Mouse (Mus musculus) limb, embryonic 11.5 days (tissue): ENCODE measurements around the gene Gsx2. TPM values are rescaled to one million over a fixed set of nuclear protein-coding genes. Genes with fewer than 3 reads are reported as not detected.
A peak's percentile ranks its signal among the peaks of the same experiment; 100 is the strongest.

ENCODE experiments used
- ATAC-seq: fragments of 200-750 bp; cut with Nextera tagmentation; 2 replicates; pipeline ENCODE4 v1.8.0; 2017; ENCODE audit warnings: low read depth; ENCODE audit not compliant: insufficient number of reproducible peaks, low FRiP score, low TSS enrichment
- DNase-seq: peaks from one replicate; pipeline ENCODE4 v3.0.0-alpha.2; 2015; ENCODE audit warnings: low spot score
- H3K27ac ChIP-seq: fragments of 300-500 bp; sonication (generic); replicated peaks from 2 replicates; pipeline ENCODE4 v1.5.1; 2014; ENCODE audit warnings: low read depth, mild to moderate bottlenecking, low read length
- H3K27me3 ChIP-seq: fragments of 300-500 bp; sonication (generic); 2 replicates; pipeline ENCODE4 v1.6.1; 2014; ENCODE audit warnings: mild to moderate bottlenecking, low read length, mixed read lengths; ENCODE audit not compliant: control insufficient read depth, insufficient read depth
- H3K36me3 ChIP-seq: fragments of 300-500 bp; sonication (generic); 2 replicates; pipeline ENCODE4 v1.6.1; 2014; ENCODE audit warnings: mild to moderate bottlenecking, low read length, moderate library complexity, mixed read lengths; ENCODE audit not compliant: control insufficient read depth, insufficient read depth
- H3K4me1 ChIP-seq: fragments of 300-500 bp; sonication (generic); 2 replicates; pipeline ENCODE4 v1.6.1; 2014; ENCODE audit warnings: low read length, mixed read lengths; ENCODE audit not compliant: control insufficient read depth, insufficient read depth
- H3K4me2 ChIP-seq: fragments of 300-500 bp; sonication (generic); 2 replicates; pipeline ENCODE4 v1.6.1; 2014; ENCODE audit warnings: low read depth, mild to moderate bottlenecking, moderate library complexity; ENCODE audit not compliant: severe bottlenecking
- H3K4me3 ChIP-seq: fragments of 300-500 bp; sonication (generic); 2 replicates; pipeline ENCODE4 v1.5.1; 2014; ENCODE audit warnings: low read depth, low read length
- H3K9ac ChIP-seq: fragments of 300-500 bp; sonication (generic); 2 replicates; pipeline ENCODE4 v1.6.1; 2014; ENCODE audit warnings: mild to moderate bottlenecking, low read length
- H3K9me3 ChIP-seq: fragments of 300-500 bp; sonication (generic); 2 replicates; pipeline ENCODE4 v1.6.1; 2016; ENCODE audit warnings: low read length; ENCODE audit not compliant: control insufficient read depth
- WGBS: fragments of 180-500 bp; shearing (Covaris S2); extraction: QIAGEN DNeasy Blood & Tissue Kit; methylation state at CpG from one replicate; pipeline ENCODE4 v1.1.7; 2014; 5-methylcytosine and 5-hydroxymethylcytosine counted together
- polyA plus RNA-seq: library from polyadenylated mRNA; unstranded; fragments of >200 nt; fragmentation: Nextera tagmentation; extraction: Ambion mirVana; gene quantifications from 2 replicates; pipeline ENCODE4 v1.2.1, GENCODE M21; 2014

Gene Gsx2
- polyA plus RNA-seq, 1 experiment from 2014 or later, result not detected

GRCm38 (mm10) chr5:75083061-75083460, 7.7 kb downstream of the Gsx2 start:
- no peaks in the 10 kb centered on the region for H3K36me3 ChIP-seq
- no peak overlapping the region for H3K4me3 ChIP-seq

DNA sequence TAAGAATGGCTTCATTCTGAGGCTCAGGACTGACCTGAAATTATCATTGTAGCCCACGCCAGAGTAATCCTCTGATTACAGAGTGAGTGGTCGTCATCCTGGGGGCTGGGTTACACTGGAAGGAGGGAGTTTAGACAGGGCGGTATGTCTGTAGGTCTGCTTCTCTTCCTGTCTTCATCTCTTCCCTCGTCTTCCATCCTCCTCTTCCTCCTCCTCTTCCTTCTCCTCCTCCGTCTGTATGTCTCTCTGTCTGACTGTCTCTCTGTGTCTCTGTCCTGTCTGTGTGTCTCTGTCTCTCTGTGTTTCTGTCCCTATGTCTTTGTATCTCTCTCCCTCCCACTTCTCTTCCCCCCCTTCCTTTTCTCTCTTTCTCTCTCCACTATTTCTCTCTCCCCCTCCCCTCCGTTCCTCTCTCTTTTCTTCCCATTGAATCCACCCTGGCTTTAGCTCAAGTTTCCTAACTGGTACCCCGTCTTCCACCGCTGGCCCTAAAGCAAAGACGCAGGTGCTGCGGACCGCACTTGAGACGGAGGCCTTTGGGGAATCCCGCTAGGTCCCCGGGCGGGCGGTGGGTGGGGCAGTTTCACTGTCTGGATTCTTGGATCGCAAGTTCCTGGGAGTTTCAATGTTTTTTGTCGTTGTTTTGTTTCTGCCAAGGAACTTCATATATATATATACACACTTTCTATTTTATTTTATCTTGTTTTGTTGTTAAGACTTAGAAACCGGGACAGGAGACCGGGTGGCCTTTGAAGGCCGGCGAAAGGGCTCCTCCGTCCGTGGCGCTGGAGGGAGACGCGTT, 8.4 kb downstream of the Gsx2 start:
- Histone ChIP-seq H3K36me3 (no peaks in the 10 kb centered on the region), H3K4me3 (no peak overlapping the region), H3K4me2 (no peak overlapping the region), H3K27ac (no peak overlapping the region), H3K27me3 (peaks cover 93% of the 10 kb centered on the region), H3K9me3 (no peaks in the 10 kb centered on the region), H3K9ac (no peak overlapping the region), H3K4me1 (no peaks in the 10 kb centered on the region)
- peak; percentile 53 for DNase-seq
- ATAC-seq, result no peak
- WGBS, result under 1% methylated on average over 27 of the region's 27 CpGs

More at GRCm38 (mm10) chr5:75083061-75083460, 7.7 kb downstream of the Gsx2 start:
- Histone ChIP-seq H3K9ac (no peak overlapping the region), H3K27ac (no peak overlapping the region), H3K27me3 (peaks cover 95% of the 10 kb centered on the region), H3K4me2 (no peak overlapping the region), H3K4me1 (no peaks in the 10 kb centered on the region), H3K9me3 (no peaks in the 10 kb centered on the region)
- ATAC-seq (no peak), DNase-seq (peak; percentile 52)
- WGBS, result 1% methylated on average over 14 of the region's 14 CpGs

- WGBS, result 1% methylated on average over 8 of the region's 8 CpGs
- 0 out of 2 replicates have a peak overlapping the region, but pooled peaks have one; percentile 14 for H3K4me3 ChIP-seq
- H3K9me3 ChIP-seq, result no peaks in the 10 kb centered on the region
- no peak overlapping the region for H3K4me2 ChIP-seq
- H3K27me3 ChIP-seq, result peaks cover 86% of the 10 kb centered on the region
- no peak for ATAC-seq
- H3K36me3 ChIP-seq, result no peaks in the 10 kb centered on the region
- no peaks in the 10 kb centered on the region for H3K4me1 ChIP-seq
- no peak overlapping the region for H3K27ac ChIP-seq
- peak; percentile 50 for DNase-seq
- no peak overlapping the region for H3K9ac ChIP-seq
These were observed 9.0 kb downstream of the Gsx2 start for GRCm38 (mm10) chr5:75084393-75084870.

- H3K4me2 ChIP-seq, result no peak overlapping the region
- peak; percentile 40 for DNase-seq
- WGBS, result under 1% methylated on average over 25 of the region's 25 CpGs
- no peaks in the 10 kb centered on the region for H3K9me3 ChIP-seq
- no peak overlapping the region for H3K9ac ChIP-seq
- H3K4me1 ChIP-seq, result no peaks in the 10 kb centered on the region
- no peak for ATAC-seq
- 0 out of 2 replicates have a peak overlapping the region, but pooled peaks have one; percentile 14 for H3K4me3 ChIP-seq
- peaks cover 81% of the 10 kb centered on the region for H3K27me3 ChIP-seq
- no peaks in the 10 kb centered on the region for H3K36me3 ChIP-seq
- H3K27ac ChIP-seq, result no peak overlapping the region
These were observed 9.6 kb downstream of the Gsx2 start for GRCm38 (mm10) chr5:75084871-75085520.

DNA sequence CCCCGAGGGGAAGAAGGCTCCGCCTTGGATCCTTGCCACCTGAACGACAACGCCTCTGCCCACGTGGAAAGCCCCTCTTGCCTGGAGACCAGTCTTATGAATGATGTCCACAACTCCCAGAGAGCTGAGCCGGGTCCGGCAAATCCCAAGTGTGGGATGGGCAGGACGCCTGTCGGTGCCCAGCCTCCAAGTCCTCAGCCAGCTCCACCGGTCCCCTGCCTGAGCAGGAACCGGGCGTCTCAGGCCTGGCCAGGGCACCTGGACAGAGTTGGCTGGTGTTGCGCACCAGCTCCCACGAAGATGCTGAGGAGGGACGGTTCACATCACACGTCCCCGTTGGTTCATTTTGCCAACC, 10.1 kb downstream of the Gsx2 start:
- H3K4me2 ChIP-seq, result no peak overlapping the region
- no peaks in the 10 kb centered on the region for H3K9me3 ChIP-seq
- no peak overlapping the region for H3K27ac ChIP-seq
- no peak overlapping the region for H3K4me3 ChIP-seq
- DNase-seq, result no peak
- H3K4me1 ChIP-seq, result no peaks in the 10 kb centered on the region
- ATAC-seq, result no peak
- no peak overlapping the region for H3K9ac ChIP-seq
- WGBS, result 1% methylated on average over 17 of the region's 17 CpGs
- H3K27me3 ChIP-seq, result peaks cover 76% of the 10 kb centered on the region
- H3K36me3 ChIP-seq, result no peaks in the 10 kb centered on the region

DNA sequence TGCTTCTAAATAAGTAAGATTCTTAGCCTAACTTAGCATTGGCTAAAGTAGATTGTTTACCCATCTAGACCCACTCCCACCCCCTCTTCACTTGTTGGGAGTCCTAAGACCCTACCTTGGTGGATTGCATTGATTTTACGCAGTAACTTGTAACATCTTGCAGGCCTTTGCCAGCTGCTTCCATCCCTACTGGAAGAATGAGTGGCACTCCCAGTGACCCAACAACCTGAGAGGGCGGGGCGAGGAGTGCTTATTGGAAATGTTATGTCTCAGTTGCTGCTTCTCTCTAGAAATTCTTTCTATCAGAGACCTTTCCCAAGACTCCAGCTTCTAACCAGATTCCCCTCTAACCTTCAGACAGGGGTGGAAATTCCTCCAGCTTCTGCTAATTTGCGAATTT, 10.5 kb downstream of the Gsx2 start:
- H3K4me3 ChIP-seq, result no peak overlapping the region
- no peak for DNase-seq

DNA sequence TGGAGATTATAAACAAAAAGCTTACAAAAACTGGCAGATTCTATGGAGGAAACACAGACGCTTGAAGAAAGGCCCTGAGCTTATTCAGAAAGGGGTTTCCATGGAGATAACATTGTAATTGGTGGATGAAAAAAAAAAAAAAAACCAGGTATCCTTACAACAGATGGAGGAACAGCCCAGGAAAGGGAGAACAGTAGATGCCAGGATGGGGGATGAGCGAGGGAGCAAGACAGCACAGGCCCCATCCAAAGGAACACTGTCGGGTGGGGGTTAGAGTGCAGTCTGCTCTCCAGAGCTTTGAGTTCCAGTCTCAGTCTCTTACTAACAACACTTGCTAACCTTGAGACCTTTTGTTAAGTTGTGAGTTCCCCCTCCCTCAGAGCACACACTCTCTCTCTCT, 31.1 kb downstream of the Gsx2 start:
- no peak overlapping the region for H3K4me2 ChIP-seq
- H3K4me1 ChIP-seq, result no peaks in the 10 kb centered on the region
- no peaks in the 10 kb centered on the region for H3K9me3 ChIP-seq
- H3K27ac ChIP-seq, result no peak overlapping the region
- ATAC-seq (no peak), DNase-seq (no peak)
- no peaks in the 10 kb centered on the region for H3K27me3 ChIP-seq
- 82% methylated on average over 3 of the region's 3 CpGs for WGBS
- H3K9ac ChIP-seq, result no peak overlapping the region
- H3K4me3 ChIP-seq, result no peak overlapping the region
- no peaks in the 10 kb centered on the region for H3K36me3 ChIP-seq

More for the DNA sequence above, 10.5 kb downstream of the Gsx2 start:
- WGBS, result 10% methylated on average over 4 of the region's 4 CpGs
- Histone ChIP-seq H3K4me1 (no peaks in the 10 kb centered on the region), H3K27ac (no peak overlapping the region), H3K36me3 (no peaks in the 10 kb centered on the region), H3K9ac (no peak overlapping the region), H3K9me3 (no peaks in the 10 kb centered on the region), H3K4me2 (no peak overlapping the region), H3K27me3 (peaks cover 72% of the 10 kb centered on the region)
- ATAC-seq, result no peak

DNA sequence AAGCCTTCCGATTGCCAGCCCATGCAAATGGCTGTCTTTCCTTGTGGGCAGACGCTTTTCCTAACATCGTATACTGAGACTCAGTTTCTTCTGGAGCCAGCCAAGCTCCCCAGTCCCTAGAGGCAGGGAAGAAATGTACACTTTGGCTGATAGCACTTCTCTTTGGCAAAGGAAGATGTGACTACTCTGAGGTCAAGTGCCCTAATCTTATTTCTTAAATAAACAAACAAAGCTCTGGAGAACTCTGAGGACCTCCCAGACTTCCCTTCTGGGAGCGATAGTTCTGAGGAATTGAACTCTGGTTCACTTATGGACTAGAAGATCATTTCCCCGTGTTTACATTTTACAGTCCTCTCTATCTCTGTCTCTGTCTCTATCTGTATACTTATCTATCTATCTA, 34.0 kb downstream of the Gsx2 start:
- Histone ChIP-seq H3K27ac (no peak overlapping the region), H3K4me1 (no peaks in the 10 kb centered on the region), H3K36me3 (no peaks in the 10 kb centered on the region), H3K27me3 (no peaks in the 10 kb centered on the region), H3K9ac (no peak overlapping the region), H3K9me3 (no peaks in the 10 kb centered on the region), H3K4me2 (no peak overlapping the region), H3K4me3 (no peak overlapping the region)
- DNase-seq (no peak), ATAC-seq (no peak)
- 60% methylated on average over 5 of the region's 5 CpGs for WGBS
